Mouse (Mus musculus) heart, adult 2 months (tissue): ENCODE measurements around the gene Sept9. TPM values are rescaled to one million over a fixed set of nuclear protein-coding genes. Genes with fewer than 3 reads are reported as not detected.

Source experiments
- DNase-seq, 2 experiments: peaks; one replicate each; pipeline ENCODE4 v3.0.0; 2021
- H3K27ac ChIP-seq: fragments of 200-600 bp; 2 replicates; pipeline ENCODE4 v1.8.1; 2022
- H3K27me3 ChIP-seq: fragments of 200-500 bp; 2 replicates; pipeline ENCODE4 v1.6.1; 2012; ENCODE audit warnings: mild to moderate bottlenecking, low read length, inconsistent platforms, mixed read lengths; ENCODE audit not compliant: control insufficient read depth, insufficient read depth
- H3K36me3 ChIP-seq: fragments of 200-500 bp; 2 replicates; pipeline ENCODE4 v1.6.1; 2012; ENCODE audit warnings: low read length, inconsistent platforms; ENCODE audit not compliant: control insufficient read depth, insufficient read depth
- H3K4me1 ChIP-seq: fragments of 200-500 bp; 2 replicates; pipeline ENCODE4 v1.6.1; 2011; ENCODE audit warnings: low read length; ENCODE audit not compliant: control insufficient read depth, insufficient read depth
- H3K4me3 ChIP-seq: fragments of 200-600 bp; 2 replicates; pipeline ENCODE4 v1.8.1; 2022
- H3K79me2 ChIP-seq: fragments of 200-500 bp; replicated peaks from 2 replicates; pipeline ENCODE4 v1.6.1; 2012; ENCODE audit warnings: mild to moderate bottlenecking, inconsistent platforms, low read length, moderate library complexity, mixed read lengths; ENCODE audit not compliant: control insufficient read depth, insufficient read depth
- H3K9ac ChIP-seq: fragments of 200-500 bp; 2 replicates; pipeline ENCODE4 v1.6.1; 2012; ENCODE audit warnings: low read depth, mild to moderate bottlenecking, control low read depth, inconsistent platforms, low read length, mixed read lengths
- CTCF ChIP-seq: fragments of 200-600 bp; IDR thresholded peaks from 2 replicates; pipeline ENCODE4 v1.8.1; 2022; ENCODE audit warnings: antibody characterized with exemption, mild to moderate bottlenecking, moderate library complexity
- EP300 ChIP-seq: fragments of 200-500 bp; IDR thresholded peaks from 2 replicates; pipeline ENCODE4 v1.6.1; 2011; ENCODE audit warnings: low read depth, low read length, control low read depth; ENCODE audit not compliant: insufficient read depth
- POLR2A ChIP-seq: fragments of 200-500 bp; IDR thresholded peaks from 2 replicates; pipeline ENCODE4 v1.6.1; 2011; ENCODE audit warnings: mild to moderate bottlenecking, low read depth, low read length, control low read depth; ENCODE audit not compliant: insufficient read depth
- WGBS: fragments of 180-500 bp; shearing (Covaris S2); methylation state at CpG from one replicate; pipeline ENCODE4 v1.1.7; 2018; 5-methylcytosine and 5-hydroxymethylcytosine counted together
- intact Hi-C: fragments of 180-260 bp; cut with DNase I; formaldehyde crosslinking; loops from one replicate; pipeline ENCODE4 v1.15.1; 2025
- polyA plus RNA-seq: library from polyadenylated mRNA; depleted of rRNA; stranded (reverse); fragments of >200 nt; gene quantifications from 2 replicates; pipeline ENCODE4 v1.2.3, GENCODE M21; 2012
- total RNA-seq, 2 experiments: library from RNA; stranded (reverse); gene quantifications; 2 replicates each; pipeline ENCODE4 v1.2.3; 2021

Sept9 gene
- total and polyA plus RNA-seq, 3 experiments = 15.9 to 31.9 (median 28.2) TPM

GRCm38 (mm10) chr11:117330076-117330950, 130.9 kb downstream of the Sept9 start:
- whole genome bisulfite sequencing = 69% methylated on average over 12 of the region's 12 CpGs
- Histone ChIP-seq H3K27me3 (no peaks in the 10 kb centered on the region), H3K4me3 (no peak overlapping the region), H3K79me2 (no peaks in the 10 kb centered on the region), H3K27ac (no peak overlapping the region), H3K4me1 (peaks cover 29% of the 10 kb centered on the region), H3K36me3 (no peaks in the 10 kb centered on the region), H3K9ac (no peak overlapping the region)
- TF ChIP-seq EP300 = no peak
- no peak for TF ChIP-seq POLR2A
- intact Hi-C loops = no loop called here
- DNase-seq = no peak

- no peaks in the 10 kb centered on the region for H3K36me3 ChIP-seq
- no peak for TF ChIP-seq EP300
- TF ChIP-seq CTCF = no peak
- TF ChIP-seq POLR2A = no peak
- H3K27ac ChIP-seq = no peak overlapping the region; the same call in 1 of the 2 replicates
- no peak overlapping the region for H3K9ac ChIP-seq
- 54% methylated on average over 7 of the region's 7 CpGs for WGBS
- no peak overlapping the region for H3K4me3 ChIP-seq
- H3K27me3 ChIP-seq = no peaks in the 10 kb centered on the region
- intact Hi-C loops = no loop called here
- peaks cover 30% of the 10 kb centered on the region for H3K4me1 ChIP-seq
- no peaks in the 10 kb centered on the region for H3K79me2 ChIP-seq
- no peak for DNase-seq
Observed at GRCm38 (mm10) chr11:117330951-117331254, 131.4 kb downstream of the Sept9 start.

GRCm38 (mm10) chr11:117331361-117332241, 132.1 kb downstream of the Sept9 start:
- DNase-seq = peak; percentile 61 to 62
- Histone ChIP-seq H3K36me3 (no peaks in the 10 kb centered on the region), H3K4me3 (peak overlapping the region; percentile 39), H3K27me3 (no peaks in the 10 kb centered on the region), H3K4me1 (peaks cover 29% of the 10 kb centered on the region), H3K79me2 (no peaks in the 10 kb centered on the region), H3K9ac (peak overlapping the region; percentile 61), H3K27ac (peak overlapping the region; percentile 52)
- intact Hi-C loops = no loop called here
- no peak for TF ChIP-seq CTCF
- no peak for TF ChIP-seq POLR2A
- no peak for TF ChIP-seq EP300
- 20% methylated on average over 17 of the region's 17 CpGs for WGBS

- H3K4me3 ChIP-seq = peak overlapping the region; percentile 39
- intact Hi-C loops = no loop called here
- H3K36me3 ChIP-seq = no peaks in the 10 kb centered on the region
- TF ChIP-seq EP300 (no peak), POLR2A (no peak), CTCF (no peak)
- peak overlapping the region; percentile 52 for H3K27ac ChIP-seq
- H3K4me1 ChIP-seq = peaks cover 23% of the 10 kb centered on the region
- DNase-seq = peak; percentile 75
- no peaks in the 10 kb centered on the region for H3K27me3 ChIP-seq
- peak overlapping the region; percentile 61 for H3K9ac ChIP-seq
- 25% methylated on average over 37 of the region's 37 CpGs for WGBS
- no peaks in the 10 kb centered on the region for H3K79me2 ChIP-seq
Observed at GRCm38 (mm10) chr11:117332242-117333149, 133.0 kb downstream of the Sept9 start.

GRCm38 (mm10) chr11:117333150-117333715, 133.8 kb downstream of the Sept9 start:
- Histone ChIP-seq H3K27ac (peak overlapping the region; percentile 51), H3K36me3 (no peaks in the 10 kb centered on the region), H3K4me1 (peaks cover 26% of the 10 kb centered on the region), H3K9ac (no peak overlapping the region), H3K79me2 (0 out of 2 replicates have a peak, but pooled peaks cover 3% of the 10 kb centered on the region), H3K27me3 (no peaks in the 10 kb centered on the region), H3K4me3 (no peak overlapping the region)
- intact Hi-C loops = no loop called here
- no peak for TF ChIP-seq POLR2A
- no peak for TF ChIP-seq CTCF
- TF ChIP-seq EP300 = no peak
- WGBS = 53% methylated on average over 13 of the region's 13 CpGs
- no peak for DNase-seq
